Mouse (Mus musculus) frontal cortex, adult 2 months (tissue): Measurements from ENCODE around the gene Olfr1420. TPM values are rescaled to one million over a fixed set of nuclear protein-coding genes. Genes with fewer than 3 reads are reported as not detected.
"Not testable (repeated sequence)": the region's sequence is repeated elsewhere in the genome, so short reads cannot be mapped to it uniquely, and the experiment has no call there.

Experiments
- DNase-seq, 2 experiments: peaks; one replicate each; pipeline ENCODE4 v3.0.0; 2022; ENCODE audit warnings: low spot score in 1 of 2; ENCODE audit errors: extremely low spot score in 1 of 2
- polyA plus RNA-seq: library from polyadenylated mRNA; depleted of rRNA; stranded (reverse); fragments of >200 nt; gene quantifications from 2 replicates; pipeline ENCODE4 v1.2.3, GENCODE M21; 2012; rRNA removed

Olfr1420 gene
- polyA plus RNA-seq: 0.15 TPM in 1 of 2 replicates, not detected in the other

GRCm38 (mm10) chr19:11886265-11886664, at the start of gene Olfr1420:
TSS of gene Olfr1420 (plus strand) at chr19:11886565.
- DNase-seq: no peak

DNA sequence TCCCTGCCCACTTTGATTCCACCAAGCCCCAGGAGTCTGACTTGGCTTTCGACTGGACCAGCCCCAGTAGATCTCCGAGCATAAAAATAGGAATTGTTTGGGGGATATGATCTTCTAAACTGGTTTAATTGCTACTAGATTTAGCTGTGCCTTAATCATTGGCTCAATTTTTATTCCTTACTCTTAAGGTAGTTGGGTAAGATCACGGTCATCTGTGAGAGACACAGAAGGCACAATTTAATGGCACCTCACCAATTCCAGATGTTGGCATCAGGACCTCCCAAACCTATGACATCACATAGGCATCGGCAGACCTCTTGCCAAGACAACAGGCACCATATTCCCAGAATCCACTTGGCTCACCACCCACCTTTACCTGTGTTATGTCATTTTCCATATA, 47.2 kb upstream of the Olfr1420 start, which contains the start of gene Olfr1417:
Gene Olfr1417 (minus strand): TSS at position 101 of the 400 bp plus-strand sequence.
- DNase-seq: no peak

DNA sequence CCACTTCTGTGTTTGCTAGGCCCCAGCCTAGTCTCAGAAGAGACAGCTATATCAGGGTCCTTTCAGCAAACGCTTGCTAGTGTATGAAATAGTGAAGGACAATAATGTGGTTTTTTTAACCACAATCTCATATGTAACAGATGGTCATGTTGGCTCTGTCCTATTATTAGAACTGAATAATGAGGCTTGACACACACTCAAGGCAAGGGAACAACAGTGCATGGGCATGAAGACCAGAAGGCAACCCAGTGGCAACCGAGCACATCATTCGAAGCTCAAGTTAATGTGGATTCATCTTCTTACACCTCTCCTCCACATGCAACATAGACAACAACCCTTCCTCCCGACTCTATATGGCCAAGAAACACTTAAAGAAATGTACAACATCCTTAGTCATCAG, 40.0 kb upstream of the Olfr1420 start:
- DNase-seq: peak; percentile 1 to 2

DNA sequence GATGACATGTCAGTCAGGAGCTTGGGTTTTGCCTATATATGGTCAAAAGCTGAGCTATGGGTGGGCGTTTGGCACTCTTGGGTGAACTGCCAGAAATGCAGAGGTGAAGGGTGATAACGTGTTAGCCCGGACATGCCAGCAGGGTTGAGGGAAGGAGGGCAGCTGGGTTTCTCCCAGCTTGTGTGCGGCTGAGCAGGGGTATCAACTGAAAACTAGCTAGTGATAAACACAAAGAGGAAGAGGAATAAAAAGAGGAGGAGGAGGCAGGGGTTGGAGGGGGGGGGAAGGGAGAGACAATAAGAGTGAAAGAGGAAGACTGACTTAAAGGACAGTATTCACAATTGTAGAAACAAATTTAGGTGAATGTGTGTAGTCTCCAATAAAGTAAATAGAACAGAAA, 33.7 kb upstream of the Olfr1420 start:
- no peak for DNase-seq

DNA sequence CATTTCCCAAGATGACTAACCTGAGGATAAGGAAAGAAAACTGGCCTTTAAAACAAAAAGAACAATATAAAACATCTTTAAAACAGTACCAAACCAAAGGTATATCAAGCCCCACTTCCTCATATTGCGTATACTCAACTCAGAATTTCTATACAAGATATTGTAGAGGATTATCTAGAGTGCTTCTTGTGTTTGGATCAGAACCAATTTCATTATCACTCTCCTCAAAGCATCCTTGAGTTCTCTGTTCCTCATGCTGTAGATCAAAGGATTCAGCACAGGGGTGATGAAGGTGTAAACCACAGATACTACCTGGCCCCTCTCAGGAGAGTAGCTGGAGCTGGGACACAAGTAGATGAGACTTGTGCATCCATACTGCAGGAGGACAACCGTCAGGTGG, 31.5 kb upstream of the Olfr1420 start:
- DNase-seq: no peak

DNA sequence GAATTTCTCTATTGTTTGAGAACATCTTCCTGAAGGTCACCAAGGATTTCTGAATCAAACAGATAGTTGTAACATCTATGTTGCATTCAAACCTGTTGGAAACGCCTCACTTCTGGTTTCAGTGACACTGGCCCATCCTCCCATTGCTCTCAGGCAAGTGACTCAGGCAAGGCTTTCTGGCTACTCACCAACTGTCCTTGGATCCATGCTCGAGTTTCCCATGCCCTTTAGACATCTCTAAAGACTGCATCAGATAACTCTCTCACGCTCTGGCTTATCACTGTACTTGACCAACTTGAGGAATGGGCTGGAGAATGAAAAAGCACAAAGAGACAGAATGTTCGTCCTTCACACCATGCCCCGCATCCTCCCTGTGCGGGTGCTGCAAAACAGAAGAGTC, 29.9 kb upstream of the Olfr1420 start:
- DNase-seq: no peak

DNA sequence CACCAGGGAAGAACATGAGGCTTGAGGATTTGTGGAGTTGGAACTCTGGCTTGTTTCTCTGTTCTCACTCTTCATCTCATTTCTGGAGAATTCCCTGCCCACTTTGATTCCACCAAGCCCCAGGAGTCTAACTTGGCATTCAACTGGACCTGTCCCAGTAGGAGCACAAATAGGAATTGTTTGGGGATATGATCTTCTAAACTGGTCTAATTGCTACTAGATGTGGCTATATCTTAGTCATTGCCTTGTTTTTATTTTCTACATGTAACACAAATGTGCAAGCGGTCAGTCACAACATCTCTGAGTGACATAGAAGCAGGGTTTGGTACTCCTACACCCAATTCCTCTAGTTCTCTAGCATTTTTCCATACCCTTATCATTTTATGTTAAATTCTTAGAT, 25.4 kb upstream of the Olfr1420 start, which contains the start of gene Olfr1418:
Gene Olfr1418 (minus strand): TSS at position 101 of the 400 bp plus-strand sequence.
- DNase-seq: no peak

DNA sequence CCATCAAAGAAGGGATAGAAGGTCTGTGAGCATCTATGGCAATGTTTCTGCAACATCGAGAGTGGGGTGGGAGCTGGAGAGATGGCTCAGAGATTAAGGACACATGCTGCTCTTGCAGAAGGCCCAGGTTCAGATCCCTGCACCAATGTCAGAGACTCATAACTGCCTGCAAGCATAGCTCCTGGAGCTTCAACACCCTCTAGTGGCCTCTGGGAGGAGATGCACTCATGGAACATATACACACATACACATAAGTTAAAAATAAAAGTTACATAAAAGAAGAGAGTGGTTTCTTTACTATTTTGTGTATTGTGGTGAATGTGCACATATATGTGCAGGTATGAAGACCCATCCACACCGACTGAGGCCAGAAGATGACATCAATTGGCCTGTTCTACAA, 18.5 kb upstream of the Olfr1420 start:
- no peak for DNase-seq

GRCm38 (mm10) chr19:11875006-11875405, 11.4 kb upstream of the Olfr1420 start, which contains the start of gene Olfr1419:
TSS of gene Olfr1419 (minus strand) at chr19:11875106.
- no peak for DNase-seq

DNA sequence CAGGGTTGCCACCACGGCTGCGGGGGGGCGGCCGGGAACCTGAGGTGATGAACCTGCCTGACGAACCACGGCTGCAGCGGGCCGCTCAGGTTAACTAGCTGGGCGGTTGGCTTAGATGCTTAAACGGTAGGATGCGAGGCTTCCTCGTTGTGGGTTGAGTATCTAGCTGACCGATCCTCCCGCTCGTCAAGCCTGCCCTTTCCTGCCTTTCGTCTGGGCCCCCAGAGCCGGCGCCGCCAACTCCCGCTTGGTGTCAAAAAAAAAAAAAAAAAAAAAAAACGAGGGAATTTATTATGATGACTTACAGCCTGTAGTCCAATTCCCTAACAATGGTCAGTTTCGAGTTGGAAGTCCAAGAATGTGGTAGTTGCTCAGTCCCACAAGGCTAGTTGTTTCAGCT, 8.0 kb upstream of the Olfr1420 start:
- not testable (repeated sequence) for DNase-seq

DNA sequence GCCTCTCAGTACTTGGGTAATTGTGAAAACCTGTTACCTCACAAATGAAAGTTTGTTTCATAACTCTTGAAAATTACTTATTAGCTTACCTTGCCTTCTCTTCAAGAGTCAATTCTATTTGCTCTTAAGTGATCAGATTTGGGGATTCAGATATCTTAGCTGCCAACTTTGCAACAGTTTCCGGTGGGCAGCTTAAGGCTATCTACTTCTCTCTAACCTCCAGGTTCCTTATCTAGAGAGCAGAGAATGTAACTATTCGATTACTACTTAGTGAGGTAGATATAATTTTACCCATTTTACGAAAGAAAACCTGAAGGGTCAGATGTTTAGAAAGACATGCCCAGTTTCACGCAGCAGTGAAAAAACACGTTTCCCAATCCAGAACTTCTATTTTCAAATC, 24.7 kb downstream of the Olfr1420 start:
- DNase-seq: no peak

DNA sequence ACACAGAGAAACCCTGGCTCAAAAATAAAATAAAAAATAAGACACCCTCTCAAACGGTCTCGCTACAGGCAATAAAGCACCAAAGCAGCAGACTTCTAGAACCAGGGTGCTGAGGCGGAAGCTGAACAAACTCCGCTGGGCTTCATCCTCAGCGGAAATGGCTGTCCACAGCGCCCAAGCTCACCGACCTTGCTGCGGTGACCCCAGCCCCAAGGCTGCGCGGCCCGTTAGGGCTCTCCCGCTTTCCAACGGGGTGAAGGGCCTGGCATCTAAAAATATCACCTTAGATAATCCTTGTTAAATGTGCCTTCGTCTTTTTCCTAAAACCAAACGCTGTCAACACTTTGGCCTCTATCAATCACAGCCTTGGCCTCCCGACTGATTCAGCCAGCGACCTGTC, 25.2 kb downstream of the Olfr1420 start:
- peak in 1 of 2 experiments; percentile 9 for DNase-seq

DNA sequence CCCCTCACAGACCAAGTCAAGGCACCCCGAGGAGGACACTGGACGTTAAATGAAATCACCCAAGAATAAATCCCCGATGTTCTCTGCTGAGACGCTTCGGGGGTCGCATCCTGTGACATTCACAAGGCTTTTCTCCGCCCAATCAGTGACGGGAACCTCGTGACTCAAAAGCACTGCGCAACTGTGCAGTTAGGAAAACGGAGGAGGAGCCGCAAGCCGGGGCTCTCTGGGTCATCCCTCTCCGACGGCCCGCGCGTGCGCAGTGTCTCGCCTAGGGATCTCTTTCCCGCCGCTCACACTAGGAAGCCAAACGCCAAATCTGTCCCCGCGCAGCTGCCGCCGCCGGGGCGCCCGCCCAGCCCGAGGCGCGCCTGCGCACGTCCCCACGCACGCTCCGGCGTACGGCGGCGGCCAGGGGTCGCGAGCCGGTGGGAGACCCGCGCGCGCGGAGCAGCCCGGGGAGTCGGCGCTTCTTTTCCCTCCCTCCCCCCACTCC, 25.7 kb downstream of the Olfr1420 start, which contains the start of gene Patl1:
Gene Patl1 (plus strand): TSS at position 363 of the 496 bp plus-strand sequence.
- DNase-seq: peak; percentile 98 to 99

GRCm38 (mm10) chr19:11912533-11913121, 26.3 kb downstream of the Olfr1420 start:
- peak; percentile 3 to 11 for DNase-seq

DNA sequence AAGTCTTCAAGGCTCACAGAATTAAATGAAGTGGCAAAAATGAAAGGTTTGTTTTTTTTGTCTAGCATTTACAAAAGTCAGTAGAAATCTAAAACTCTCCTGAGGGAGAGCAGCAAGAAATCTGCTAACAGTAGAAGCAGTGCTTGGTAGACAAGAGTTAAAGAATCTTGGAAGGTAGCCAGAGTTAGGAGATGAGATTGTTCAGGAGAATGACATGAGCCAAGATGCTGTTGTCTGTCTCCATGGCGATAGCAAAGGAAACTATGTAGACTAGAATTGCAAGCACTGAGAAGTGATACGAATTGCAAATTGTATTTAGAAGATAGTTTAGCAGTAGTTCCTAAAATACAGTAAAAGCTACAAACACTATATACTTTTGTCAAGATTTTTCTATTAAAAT, 29.4 kb downstream of the Olfr1420 start:
- DNase-seq: peak in 1 of 2 experiments; percentile 50

DNA sequence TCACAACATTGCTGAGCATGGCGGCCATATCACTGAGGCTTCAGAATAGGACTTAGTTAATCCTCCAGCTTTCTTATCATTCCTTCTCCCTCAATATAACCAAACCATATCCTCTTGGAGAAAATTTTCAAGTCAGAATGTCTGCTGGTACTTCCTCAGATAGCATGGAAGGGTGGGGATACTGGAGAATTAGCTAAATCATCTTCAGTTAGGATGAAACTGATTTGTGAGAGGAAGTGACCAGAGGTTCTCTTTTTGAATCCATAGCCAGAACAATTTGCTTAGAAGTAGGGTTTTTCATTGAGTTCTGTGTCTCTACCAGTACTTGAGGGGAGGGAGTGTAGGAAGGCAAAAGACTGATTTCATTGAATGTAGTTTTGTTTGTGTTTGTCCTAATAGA, 35.7 kb downstream of the Olfr1420 start:
- no peak for DNase-seq

- DNase-seq: not testable (repeated sequence)
Observed at GRCm38 (mm10) chr19:11922515-11922914, 36.1 kb downstream of the Olfr1420 start.

GRCm38 (mm10) chr19:11926380-11926779, 40.0 kb downstream of the Olfr1420 start:
- no peak for DNase-seq

DNA sequence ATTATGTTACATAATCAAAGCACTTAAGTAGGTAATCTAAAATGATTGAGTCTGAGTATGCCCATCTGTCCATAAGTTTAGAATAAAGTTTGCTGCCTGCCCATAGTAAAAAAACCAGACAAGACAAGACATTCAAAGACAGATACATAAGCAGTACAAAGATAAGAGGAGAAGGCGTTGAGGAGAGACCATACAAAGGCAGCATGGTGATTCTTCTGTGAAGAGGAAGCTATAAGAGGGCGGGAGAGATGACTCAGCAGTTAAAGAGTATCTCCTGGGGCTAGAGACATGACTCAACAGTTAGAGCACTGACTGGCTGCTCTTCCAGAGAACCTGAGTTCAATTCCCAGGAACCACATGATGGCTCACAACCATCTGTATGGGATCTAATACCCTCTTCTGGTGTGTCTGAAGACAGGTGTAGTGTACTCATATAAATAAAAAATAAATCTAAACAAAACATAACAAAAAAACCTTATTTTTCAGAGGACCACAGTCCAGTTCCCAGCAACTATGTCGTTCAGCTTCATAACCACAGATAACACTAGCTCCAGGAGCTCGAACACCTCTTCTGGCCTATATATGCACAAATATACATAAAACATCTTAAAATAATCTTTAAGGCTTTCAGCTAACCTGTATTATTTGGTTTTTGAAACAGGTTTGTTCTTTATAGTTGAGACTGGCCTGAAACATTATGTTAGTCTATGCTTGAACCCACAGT, 41.8 kb downstream of the Olfr1420 start:
- DNase-seq: peak in 1 of 2 experiments; percentile 10

- DNase-seq: not testable (repeated sequence)
Observed at GRCm38 (mm10) chr19:11946460-11946859, 60.1 kb downstream of the Olfr1420 start.
